15 mouse cellular contexts compared by ENCODE assay signal in genomic region chr11:120122126-120122525, GRCm38 (mm10). TPM values are rescaled to one million over a fixed set of nuclear protein-coding genes. Genes with fewer than 3 reads are reported as not detected.
DNase-seq lines count a peak whose midpoint lies in the region; ATAC-seq and TF ChIP-seq lines count a peak whose summit lies in the region.
"Had no signal": no experiment of that assay in that cellular context is flagged by ENCODE, and none has a peak within 500 bp of the region (broad histone marks: within the 10 kb centered on the region; RNA-seq: fewer than 3 reads in every experiment).

No protein-coding gene starts in this region.

- TF ChIP-seq CTCF in kidney, postnatal 0 days (IDR thresholded peaks at IDR 0.05; ENCODE audit: low read depth) = no peak

- H3K9ac ChIP-seq in forebrain, embryonic 13.5 days = no peak overlapping the region
- no peak overlapping the region for H3K9ac ChIP-seq in forebrain, embryonic 12.5 days
- no peak overlapping the region for H3K9ac ChIP-seq in kidney, postnatal 0 days (ENCODE audit: low read depth, low read length)
- H3K9ac ChIP-seq: limb, embryonic 15.5 days; lung, embryonic 14.5 days had no signal

- WGBS in forebrain, embryonic 13.5 days = 79% methylated on average over 12 of the region's 12 CpGs
- 88% methylated on average over 12 of the region's 12 CpGs for WGBS in forebrain, embryonic 12.5 days
- WGBS in kidney, postnatal 0 days = 70% methylated on average over 12 of the region's 12 CpGs
- WGBS in limb, embryonic 10.5 days = 91% methylated on average over 12 of the region's 12 CpGs

- H3K9me3 ChIP-seq in forebrain, embryonic 13.5 days (replicated peaks) = no peaks in the 10 kb centered on the region
- H3K9me3 ChIP-seq in forebrain, embryonic 12.5 days = no peaks in the 10 kb centered on the region
- H3K9me3 ChIP-seq in kidney, postnatal 0 days (replicated peaks; ENCODE audit: low read length) = no peaks in the 10 kb centered on the region
- H3K9me3 ChIP-seq in limb, embryonic 10.5 days (replicated peaks) = no peaks in the 10 kb centered on the region
- H3K9me3 ChIP-seq: limb, embryonic 15.5 days had no signal

- ATAC-seq in forebrain, embryonic 13.5 days = no peak
- ATAC-seq in forebrain, embryonic 12.5 days (ENCODE audit: low FRiP score) = no peak
- ATAC-seq in kidney, postnatal 0 days (replicated peaks; ENCODE audit: low FRiP score, low read depth) = 0 out of 2 replicates have a peak, but pooled peaks have one; percentile 47
- ATAC-seq: intestine, embryonic 16.5 days had no signal

- H3K27me3 ChIP-seq in forebrain, embryonic 13.5 days = no peaks in the 10 kb centered on the region
- no peaks in the 10 kb centered on the region for H3K27me3 ChIP-seq in forebrain, embryonic 12.5 days
- H3K27me3 ChIP-seq in kidney, postnatal 0 days (ENCODE audit: insufficient read depth, low read length) = no peaks in the 10 kb centered on the region
- no peaks in the 10 kb centered on the region for H3K27me3 ChIP-seq in limb, embryonic 10.5 days (ENCODE audit: low read depth, poor library complexity, severe bottlenecking)
- H3K27me3 ChIP-seq: limb, embryonic 15.5 days had no signal

- no peak overlapping the region for H3K4me3 ChIP-seq in forebrain, embryonic 13.5 days
- no peak overlapping the region for H3K4me3 ChIP-seq in forebrain, embryonic 12.5 days (replicated peaks)
- no peak overlapping the region for H3K4me3 ChIP-seq in kidney, postnatal 0 days (replicated peaks; ENCODE audit: low read depth, low read length)
- H3K4me3 ChIP-seq in limb, embryonic 10.5 days = no peak overlapping the region
- H3K4me3 ChIP-seq: limb, embryonic 15.5 days; myocyte had no signal

- H3K4me2 ChIP-seq in forebrain, embryonic 13.5 days = no peak overlapping the region
- no peak overlapping the region for H3K4me2 ChIP-seq in forebrain, embryonic 12.5 days
- no peak overlapping the region for H3K4me2 ChIP-seq in kidney, postnatal 0 days (ENCODE audit: low read length)
- H3K4me2 ChIP-seq: limb, embryonic 15.5 days; lung, embryonic 14.5 days had no signal

- H3K4me1 ChIP-seq in forebrain, embryonic 13.5 days = peaks cover 6% of the 10 kb centered on the region; the same call in 1 of the 2 replicates
- H3K4me1 ChIP-seq in forebrain, embryonic 12.5 days = no peaks in the 10 kb centered on the region
- H3K4me1 ChIP-seq in kidney, postnatal 0 days (replicated peaks; ENCODE audit: insufficient read depth, low read length) = no peaks in the 10 kb centered on the region
- H3K4me1 ChIP-seq in limb, embryonic 10.5 days = peaks cover 22% of the 10 kb centered on the region

- 0 out of 2 replicates have a peak overlapping the region, but pooled peaks have one; percentile 31 for H3K27ac ChIP-seq in forebrain, embryonic 13.5 days
- H3K27ac ChIP-seq in forebrain, embryonic 12.5 days = no peak overlapping the region
- H3K27ac ChIP-seq in kidney, postnatal 0 days = no peak overlapping the region
- H3K27ac ChIP-seq in limb, embryonic 10.5 days = peak overlapping the region; percentile 36; the same call in 1 of the 2 replicates
- H3K27ac ChIP-seq: limb, embryonic 15.5 days had no signal

- H3K36me3 ChIP-seq in forebrain, embryonic 13.5 days (ENCODE audit: poor library complexity, severe bottlenecking) = peaks cover 54% of the 10 kb centered on the region
- H3K36me3 ChIP-seq in forebrain, embryonic 12.5 days (replicated peaks) = peaks cover 16% of the 10 kb centered on the region
- H3K36me3 ChIP-seq in kidney, postnatal 0 days (ENCODE audit: insufficient read depth, low read length) = peaks cover 36% of the 10 kb centered on the region
- H3K36me3 ChIP-seq in limb, embryonic 10.5 days = peaks cover 86% of the 10 kb centered on the region

- DNase-seq in kidney, postnatal 0 days (ENCODE audit: low spot score) = no peak
- no peak for DNase-seq in kidney, adult 8-10 months
- DNase-seq in adrenal gland, postnatal 10 days = peak; percentile 45
- no peak for DNase-seq in limb, embryonic 10.5 days (ENCODE audit: low spot score)
- DNase-seq in c-Kit-positive CD71-positive TER-119-positive erythroid progenitor cells, embryonic 14.5 days (ENCODE audit: low spot score) = no peak
- DNase-seq: heart, adult 18-20 months; kidney, postnatal 25 days; lung, embryonic 14.5 days; right cerebral cortex, postnatal 4 days; thymus, postnatal 25 days had no signal

RNA-seq across cellular contexts. Expression of gene Ndufaf8, which starts 23.4 kb away (rescaled TPM):
- 59.2 and 60.5 TPM in 2 replicates for polyA plus RNA-seq in forebrain, embryonic 13.5 days (2015; fragmentation: Nextera tagmentation; extraction: Ambion mirVana)
- polyA plus RNA-seq in forebrain, embryonic 12.5 days (2016; fragmentation: Nextera tagmentation; extraction: Ambion mirVana) = 52.5 and 62.0 TPM in 2 replicates
- 107 and 130 TPM in 2 replicates for polyA plus RNA-seq in kidney, postnatal 0 days (2015; fragmentation: Nextera tagmentation; extraction: Ambion mirVana)
- total RNA-seq in adrenal gland, postnatal 10 days (2021) = 10 to 100 TPM; 53.1 to 53.9 TPM
- 78.5 and 83.8 TPM in 2 replicates for polyA plus RNA-seq in limb, embryonic 10.5 days (2016; fragmentation: Nextera tagmentation; extraction: Ambion mirVana)

RNA-seq across cellular contexts. Expression of gene Tepsin, which starts 23.6 kb away (rescaled TPM):
- 18.0 and 19.0 TPM in 2 replicates for polyA plus RNA-seq in forebrain, embryonic 13.5 days (2015; fragmentation: Nextera tagmentation; extraction: Ambion mirVana)
- 17.3 and 20.9 TPM in 2 replicates for polyA plus RNA-seq in forebrain, embryonic 12.5 days (2016; fragmentation: Nextera tagmentation; extraction: Ambion mirVana)
- polyA plus RNA-seq in kidney, postnatal 0 days (2015; fragmentation: Nextera tagmentation; extraction: Ambion mirVana) = 10.8 and 12.1 TPM in 2 replicates
- 10 to 100 TPM in 1 of 2 experiments, 1 to 10 TPM in 1; 9.0 to 13.2 TPM for total RNA-seq in adrenal gland, postnatal 10 days (2021)
- 21.4 and 23.0 TPM in 2 replicates for polyA plus RNA-seq in limb, embryonic 10.5 days (2016; fragmentation: Nextera tagmentation; extraction: Ambion mirVana)

RNA-seq across cellular contexts. Expression of gene Slc38a10, which starts 29.0 kb away (rescaled TPM):
- polyA plus RNA-seq in forebrain, embryonic 13.5 days (2015; fragmentation: Nextera tagmentation; extraction: Ambion mirVana) = 76.8 and 92.2 TPM in 2 replicates
- 88.6 and 91.3 TPM in 2 replicates for polyA plus RNA-seq in forebrain, embryonic 12.5 days (2016; fragmentation: Nextera tagmentation; extraction: Ambion mirVana)
- 94.0 and 105 TPM in 2 replicates for polyA plus RNA-seq in kidney, postnatal 0 days (2015; fragmentation: Nextera tagmentation; extraction: Ambion mirVana)
- 100 to 1,000 TPM; 113 to 117 TPM for total RNA-seq in adrenal gland, postnatal 10 days (2021)
- 99.6 and 99.8 TPM in 2 replicates for polyA plus RNA-seq in limb, embryonic 10.5 days (2016; fragmentation: Nextera tagmentation; extraction: Ambion mirVana)

RNA-seq across cellular contexts. Expression of gene Cep131, which starts 35.5 kb away (rescaled TPM):
- 26.9 and 28.8 TPM in 2 replicates for polyA plus RNA-seq in forebrain, embryonic 13.5 days (2015; fragmentation: Nextera tagmentation; extraction: Ambion mirVana)
- 48.2 and 51.0 TPM in 2 replicates for polyA plus RNA-seq in forebrain, embryonic 12.5 days (2016; fragmentation: Nextera tagmentation; extraction: Ambion mirVana)
- polyA plus RNA-seq in kidney, postnatal 0 days (2015; fragmentation: Nextera tagmentation; extraction: Ambion mirVana) = 14.3 and 15.5 TPM in 2 replicates
- total RNA-seq in adrenal gland, postnatal 10 days (2021) = 10 to 100 TPM; 52.2 to 87.4 TPM
- 46.7 and 55.2 TPM in 2 replicates for polyA plus RNA-seq in limb, embryonic 10.5 days (2016; fragmentation: Nextera tagmentation; extraction: Ambion mirVana)

Comparison
In these comparisons a context has a peak if more than half of its experiments do, and no peak if none do; other contexts are left out.
1. H3K27ac ChIP-seq: peak in forebrain, embryonic 13.5 days (single experiment) and limb, embryonic 10.5 days (single experiment); none in forebrain, embryonic 12.5 days (single experiment) and kidney, postnatal 0 days (single experiment).